In genomic region chr7:4643225-4643624, GRCm38 (mm10) we compare ENCODE assay signal across 28 mouse cellular contexts. TPM values are rescaled to one million over a fixed set of nuclear protein-coding genes. Genes with fewer than 3 reads are reported as not detected.
"Had no signal": no experiment of that assay in that cellular context is flagged by ENCODE, and none has a peak within 500 bp of the region (broad histone marks: within the 10 kb centered on the region; RNA-seq: fewer than 3 reads in every experiment).

No protein-coding gene starts in this region.

- ATAC-seq: intestine, postnatal 0 days; midbrain, embryonic 15.5 days had no signal

- H3K9me3 ChIP-seq: limb, embryonic 10.5 days; limb, embryonic 13.5 days; lung, embryonic 15.5 days; midbrain, embryonic 12.5 days; midbrain, embryonic 15.5 days; neural tube, embryonic 13.5 days had no signal

- H3K27me3 ChIP-seq: limb, embryonic 13.5 days; lung, embryonic 15.5 days; midbrain, embryonic 12.5 days; midbrain, embryonic 15.5 days; neural tube, embryonic 13.5 days had no signal

- H3K4me3 ChIP-seq: layer of hippocampus, adult 2 months; limb, embryonic 10.5 days; limb, embryonic 13.5 days; lung, embryonic 15.5 days; midbrain, embryonic 12.5 days; midbrain, embryonic 15.5 days; myocyte; neural tube, embryonic 13.5 days had no signal

- DNase-seq: kidney, adult 2 months; kidney, postnatal 25 days; layer of hippocampus, adult 9-11 months; lung, adult 18-20 months; lung, postnatal 10 days; lung, postnatal 36 days; right cerebral cortex, adult 18-20 months; right cerebral cortex, postnatal 14 days; right cerebral cortex, postnatal 4 days; thymus, adult 2 months; thymus, postnatal 25 days had no signal

- H3K4me1 ChIP-seq: limb, embryonic 10.5 days; limb, embryonic 13.5 days; lung, embryonic 15.5 days; midbrain, embryonic 12.5 days; midbrain, embryonic 15.5 days; neural tube, embryonic 13.5 days had no signal

- H3K4me2 ChIP-seq: limb, embryonic 13.5 days; lung, embryonic 15.5 days; midbrain, embryonic 12.5 days; midbrain, embryonic 15.5 days; neural tube, embryonic 13.5 days had no signal

- H3K27ac ChIP-seq: kidney, postnatal 0 days; layer of hippocampus, adult 2 months; limb, embryonic 10.5 days; limb, embryonic 13.5 days; lung, embryonic 15.5 days; midbrain, embryonic 12.5 days; midbrain, embryonic 15.5 days; neural tube, embryonic 13.5 days; stomach, postnatal 0 days had no signal

- H3K9ac ChIP-seq: limb, embryonic 13.5 days; lung, embryonic 15.5 days; midbrain, embryonic 12.5 days; midbrain, embryonic 15.5 days; neural tube, embryonic 13.5 days had no signal

RNA-seq across cellular contexts. Expression of gene Ptprh, which starts 39.4 kb away (rescaled TPM):
- total RNA-seq: monocyte, adult 5-6 weeks; neutrophil, adult 5-6 weeks had no signal
- polyA plus RNA-seq: intestine, embryonic 14.5 days; limb, embryonic 10.5 days; limb, embryonic 13.5 days; liver, adult 2 months; lung, embryonic 15.5 days; myocyte; stomach, embryonic 14.5 days; urinary bladder, adult 2 months had no signal

RNA-seq across cellular contexts. Expression of gene Brsk1, which starts 47.2 kb away (rescaled TPM):
- total RNA-seq: monocyte, adult 5-6 weeks; neutrophil, adult 5-6 weeks had no signal
